Mouse (Mus musculus) myocyte (in vitro differentiated cells): ENCODE data around the gene Gata3.

Experiments used
- E2F4 ChIP-seq: IDR thresholded peaks from one replicate; pipeline ENCODE4 v1.6.1; 2011; ENCODE audit warnings: mild to moderate bottlenecking, control low read depth, moderate library complexity; ENCODE audit not compliant: insufficient read depth
- MAX ChIP-seq: IDR thresholded peaks from one replicate; pipeline ENCODE4 v1.6.1; 2011; ENCODE audit warnings: low read depth, mild to moderate bottlenecking, control low read depth
- POLR2A ChIP-seq: IDR thresholded peaks from one replicate; pipeline ENCODE4 v1.6.1; 2011; ENCODE audit warnings: low read depth, mild to moderate bottlenecking, control low read depth, moderate library complexity; ENCODE audit not compliant: insufficient read length
- TCF3 ChIP-seq: IDR thresholded peaks from one replicate; pipeline ENCODE4 v1.6.1; 2011; ENCODE audit warnings: low read depth, control low read depth; ENCODE audit not compliant: insufficient read length
- USF1 ChIP-seq: IDR thresholded peaks from one replicate; pipeline ENCODE4 v1.6.1; 2011; ENCODE audit warnings: low read depth, mild to moderate bottlenecking, control low read depth, moderate library complexity

- no peak for TF ChIP-seq MAX
- TF ChIP-seq POLR2A, result no peak
- no peak for TF ChIP-seq TCF3
- no peak for TF ChIP-seq USF1
- no peak for TF ChIP-seq E2F4
Observed at GRCm38 (mm10) chr2:9879092-9879491, 10.7 kb downstream of the Gata3 start.
